Mouse (Mus musculus) G1E (cell line): ENCODE results near the gene Rps27l. TPM values are rescaled to one million over a fixed set of nuclear protein-coding genes. Genes with fewer than 3 reads are reported as not detected.

Source experiments
- ATAC-seq: 2 replicates; pipeline ENCODE4 v1.8.0; 2016; ENCODE audit warnings: mild to moderate bottlenecking; ENCODE audit not compliant: insufficient number of reproducible peaks, poor library complexity, low FRiP score, severe bottlenecking; ENCODE audit errors: extremely low read depth
- DNase-seq: peaks from one replicate; pipeline ENCODE4 v3.0.0; 2012; ENCODE audit warnings: low spot score
- H3K27me3 ChIP-seq: 2 replicates; pipeline ENCODE4 v1.6.1; 2012; ENCODE audit warnings: mild to moderate bottlenecking, low read length, inconsistent platforms; ENCODE audit not compliant: insufficient read depth
- H3K36me3 ChIP-seq: replicated peaks from 2 replicates; pipeline ENCODE3; 2012; ENCODE audit warnings: mild to moderate bottlenecking, inconsistent platforms
- H3K4me1 ChIP-seq: 2 replicates; pipeline ENCODE4 v1.6.1; 2012; ENCODE audit warnings: low read depth, low read length, inconsistent platforms, mixed read lengths; ENCODE audit not compliant: insufficient read depth
- H3K4me3 ChIP-seq: 2 replicates; pipeline ENCODE4 v1.5.1; 2012; ENCODE audit warnings: low read depth, mild to moderate bottlenecking, inconsistent platforms, low read length, moderate library complexity, mixed read lengths
- H3K9me3 ChIP-seq: replicated peaks from 2 replicates; pipeline ENCODE4 v1.6.1; 2012; ENCODE audit warnings: inconsistent platforms
- CTCF ChIP-seq: IDR thresholded peaks from 2 replicates; pipeline ENCODE4 v1.5.1; 2012; ENCODE audit warnings: low read depth, low read length, inconsistent platforms, mixed read lengths
- GATA1 ChIP-seq: IDR thresholded peaks from 2 replicates; pipeline ENCODE4 v1.6.1; 2012; ENCODE audit warnings: borderline replicate concordance, low read length, inconsistent platforms, mixed read lengths
- GATA2 ChIP-seq: IDR thresholded peaks from 2 replicates; pipeline ENCODE4 v1.6.1; 2012; ENCODE audit warnings: low read depth, low read length, inconsistent platforms, borderline replicate concordance
- POLR2AphosphoS5 ChIP-seq: IDR thresholded peaks from 2 replicates; pipeline ENCODE4 v1.6.1; 2012; ENCODE audit warnings: low read depth, low read length, inconsistent platforms; ENCODE audit not compliant: insufficient replicate concordance
- TAL1 ChIP-seq: conservative IDR thresholded peaks from 2 replicates; pipeline ENCODE4 v1.6.1; 2012; ENCODE audit warnings: low read depth, low read length, inconsistent platforms, mixed read lengths
- polyA plus RNA-seq: library from polyadenylated mRNA; stranded (reverse); fragments of >175 nt; gene quantifications from 2 replicates; pipeline ENCODE4 v1.2.3, GENCODE M21; 2012
- total RNA-seq, 2 experiments: library from RNA; stranded (forward) in 1 of 2; stranded (reverse) in 1 of 2; fragments of 200-1000 nt in 1 of 2; fragments of >200 nt in 1 of 2; fragmentation: Nextera tagmentation in 1 of 2; gene quantifications; 2 replicates each; pipeline ENCODE4 v1.2.3; 2014 to 2017

The Rps27l gene
- total and polyA plus RNA-seq, 3 experiments: 208 to 363 (median 212) TPM

DNA sequence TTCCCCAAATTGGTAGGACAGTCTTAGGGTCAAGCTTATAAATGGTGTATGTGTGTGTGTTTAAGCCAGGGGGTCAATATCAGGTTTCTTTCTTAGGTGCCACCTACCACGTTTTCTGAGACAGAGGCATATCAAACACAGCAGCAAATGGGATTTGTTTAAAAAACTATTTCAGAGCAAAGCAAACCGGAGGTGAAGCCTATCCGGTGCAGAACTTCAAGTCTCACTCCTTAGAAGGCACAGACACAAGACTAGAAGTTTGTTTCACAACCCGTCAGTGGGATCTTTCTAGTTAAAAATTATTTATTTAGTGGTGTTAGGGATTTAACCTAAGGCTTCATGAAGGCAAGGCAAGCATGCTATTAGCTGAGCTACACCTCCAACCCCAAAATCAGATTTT is 725 bp upstream of the Rps27l start:
- Histone ChIP-seq H3K4me1 (peaks cover 17% of the 10 kb centered on the region), H3K9me3 (no peaks in the 10 kb centered on the region), H3K4me3 (peak overlapping the region; percentile 97; the same call in 1 of the 2 replicates), H3K36me3 (peaks cover 16% of the 10 kb centered on the region), H3K27me3 (peaks cover 4% of the 10 kb centered on the region; the same call in 1 of the 2 replicates)
- DNase-seq (no peak), ATAC-seq (no peak)
- TF ChIP-seq CTCF: no peak
- TF ChIP-seq POLR2AphosphoS5: no peak
- no peak for TF ChIP-seq GATA2
- TF ChIP-seq GATA1: no peak
- TF ChIP-seq TAL1: no peak

DNA sequence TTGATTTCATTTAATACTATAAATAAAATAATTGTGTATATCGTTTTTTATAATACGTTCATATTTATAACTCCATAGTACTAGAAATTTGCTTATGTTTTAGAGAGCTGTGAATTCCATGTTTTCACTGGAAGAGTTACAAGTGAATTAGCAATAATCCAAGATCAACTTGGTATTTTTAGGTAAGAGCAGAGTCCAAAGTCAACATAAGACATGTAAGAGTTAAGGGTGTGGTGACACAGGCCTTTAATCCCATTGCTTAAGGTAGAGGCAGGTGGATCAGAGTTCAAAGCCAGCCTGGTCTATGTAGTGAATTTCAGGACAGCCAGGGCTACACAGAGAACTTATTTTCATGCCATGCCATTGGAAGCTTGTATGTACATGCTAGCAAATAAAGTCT is 2.6 kb downstream of the Rps27l start:
- TF ChIP-seq GATA2 (no peak), TAL1 (no peak), GATA1 (no peak), POLR2AphosphoS5 (no peak), CTCF (no peak)
- Histone ChIP-seq H3K36me3 (peaks cover 25% of the 10 kb centered on the region), H3K4me1 (peaks cover 17% of the 10 kb centered on the region), H3K4me3 (no peak overlapping the region), H3K27me3 (no peaks in the 10 kb centered on the region), H3K9me3 (no peaks in the 10 kb centered on the region)
- ATAC-seq (no peak), DNase-seq (no peak)

DNA sequence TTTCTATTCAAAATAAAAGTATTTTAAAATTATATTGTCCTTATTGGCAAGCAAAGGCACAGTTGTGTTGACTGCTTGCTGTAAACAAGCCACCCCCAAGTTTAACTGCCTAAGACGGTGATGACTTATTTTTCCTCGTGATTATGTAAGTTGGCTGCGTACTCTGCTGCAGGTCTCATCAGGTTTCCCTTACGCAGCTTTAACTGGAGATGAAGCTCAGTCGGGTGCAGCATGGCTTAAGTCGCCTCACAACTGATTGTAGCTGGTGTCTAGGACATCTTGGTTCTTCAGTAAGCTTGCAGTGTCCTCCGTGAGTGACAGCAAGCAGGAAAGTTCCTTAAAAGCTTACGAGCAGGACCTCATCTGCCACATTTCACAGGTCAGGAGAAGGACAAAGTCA is 6.4 kb downstream of the Rps27l start:
- Histone ChIP-seq H3K9me3 (no peaks in the 10 kb centered on the region), H3K36me3 (peaks cover 36% of the 10 kb centered on the region), H3K27me3 (no peaks in the 10 kb centered on the region), H3K4me1 (peaks cover 4% of the 10 kb centered on the region), H3K4me3 (no peak overlapping the region)
- TF ChIP-seq CTCF (no peak), TAL1 (no peak), POLR2AphosphoS5 (no peak), GATA2 (no peak), GATA1 (no peak)
- no peak for ATAC-seq
- no peak for DNase-seq

DNA sequence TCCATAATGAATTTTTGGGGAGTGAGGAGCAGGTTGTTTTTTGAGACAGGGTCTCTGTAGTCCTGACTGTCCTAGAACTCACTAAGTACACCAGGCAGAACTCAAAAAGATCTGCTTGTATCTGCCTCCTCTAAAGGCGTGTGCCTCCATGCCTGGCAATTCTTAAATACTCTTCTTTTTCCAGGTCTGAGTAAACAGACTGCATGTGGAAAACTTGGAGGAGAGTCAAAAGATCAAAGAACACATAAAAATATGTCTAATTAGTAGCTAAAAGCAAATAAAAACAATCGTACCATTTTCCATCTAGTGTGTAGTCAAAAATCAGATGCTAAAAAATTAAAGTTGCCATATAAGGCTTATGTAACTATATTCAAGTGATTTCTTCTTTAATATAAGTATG is 7.0 kb downstream of the Rps27l start:
- TF ChIP-seq POLR2AphosphoS5: no peak
- no peak for TF ChIP-seq GATA1
- TF ChIP-seq TAL1: no peak
- no peak for TF ChIP-seq GATA2
- no peak for TF ChIP-seq CTCF
- no peak for ATAC-seq
- no peak for DNase-seq
- peaks cover 4% of the 10 kb centered on the region for H3K4me1 ChIP-seq
- H3K9me3 ChIP-seq: no peaks in the 10 kb centered on the region
- H3K36me3 ChIP-seq: peaks cover 34% of the 10 kb centered on the region
- no peaks in the 10 kb centered on the region for H3K27me3 ChIP-seq
- H3K4me3 ChIP-seq: no peak overlapping the region

- TF ChIP-seq POLR2AphosphoS5: no peak
- TF ChIP-seq CTCF: no peak
- TF ChIP-seq GATA2: no peak
- TF ChIP-seq GATA1: no peak
- H3K4me1 ChIP-seq: no peaks in the 10 kb centered on the region
- no peaks in the 10 kb centered on the region for H3K9me3 ChIP-seq
- H3K4me3 ChIP-seq: no peak overlapping the region
- H3K36me3 ChIP-seq: peaks cover 16% of the 10 kb centered on the region
- ATAC-seq (no peak), DNase-seq (no peak)
- no peaks in the 10 kb centered on the region for H3K27me3 ChIP-seq
Observed at GRCm38 (mm10) chr9:66957451-66957850, 11.6 kb downstream of the Rps27l start.

DNA sequence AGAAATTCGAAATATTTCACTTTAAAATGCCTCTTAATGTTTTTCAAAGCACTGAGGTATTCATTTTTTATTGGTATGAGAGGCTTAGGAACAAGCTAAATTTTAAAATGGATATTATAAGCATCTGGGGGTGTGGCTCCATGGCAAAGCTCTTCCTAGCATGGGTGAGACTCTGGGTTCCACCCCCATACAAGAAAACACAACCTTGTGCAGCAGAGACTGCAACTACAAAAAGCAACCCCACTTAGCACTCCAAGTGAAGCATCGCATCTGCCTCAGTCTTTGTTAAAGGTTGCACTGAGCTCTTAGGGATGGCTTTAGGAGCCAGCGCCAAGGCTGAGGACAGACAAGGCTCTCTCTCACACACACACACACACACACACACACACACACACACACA is 15.6 kb downstream of the Rps27l start:
- no peaks in the 10 kb centered on the region for H3K4me1 ChIP-seq
- TF ChIP-seq TAL1: no peak
- TF ChIP-seq POLR2AphosphoS5: no peak
- no peak for TF ChIP-seq GATA2
- TF ChIP-seq GATA1: no peak
- TF ChIP-seq CTCF: no peak
- no peaks in the 10 kb centered on the region for H3K27me3 ChIP-seq
- H3K36me3 ChIP-seq: peaks cover 8% of the 10 kb centered on the region
- DNase-seq: no peak
- no peaks in the 10 kb centered on the region for H3K9me3 ChIP-seq
- ATAC-seq: no peak
- no peak overlapping the region for H3K4me3 ChIP-seq

DNA sequence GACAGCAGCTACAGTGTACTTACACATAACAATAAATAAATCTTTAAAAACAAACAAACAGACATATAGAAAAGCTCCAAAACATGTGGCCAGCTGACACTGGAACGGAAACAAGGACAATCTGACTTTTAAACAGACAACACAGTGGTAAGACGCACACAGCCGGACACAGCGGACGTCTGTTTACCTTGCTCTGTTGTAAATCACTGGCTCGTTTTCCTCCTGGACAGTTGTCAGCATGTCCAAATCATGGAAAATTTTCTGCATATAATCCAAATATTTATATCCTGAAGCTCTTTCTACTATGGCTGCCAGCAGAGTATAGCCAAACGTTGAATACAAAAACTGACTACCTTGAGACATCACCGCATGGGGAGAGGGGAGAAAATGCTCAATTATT is 21.6 kb downstream of the Rps27l start:
- no peak for DNase-seq
- no peak for ATAC-seq

More for the DNA sequence above, 21.6 kb downstream of the Rps27l start:
- Histone ChIP-seq H3K4me3 (no peak overlapping the region), H3K36me3 (peaks cover 27% of the 10 kb centered on the region), H3K27me3 (no peaks in the 10 kb centered on the region), H3K9me3 (no peaks in the 10 kb centered on the region), H3K4me1 (no peaks in the 10 kb centered on the region)
- TF ChIP-seq GATA1 (no peak), GATA2 (no peak), POLR2AphosphoS5 (no peak), CTCF (no peak), TAL1 (no peak)
